Mouse (Mus musculus): ENCODE data around the gene Tex29.
"Not testable (repeated sequence)": the region's sequence is repeated elsewhere in the genome, so short reads cannot be mapped to it uniquely, and the experiment has no call there.

Tex29 gene

GRCm38 (mm10) chr8:11831939-11832338 lies 8.3 kb upstream of the Tex29 start:
- no peak for DNase-seq (ENCODE audit: low spot score)

GRCm38 (mm10) chr8:11833157-11833556 lies 7.1 kb upstream of the Tex29 start:
- no peak for DNase-seq (ENCODE audit: low spot score)

GRCm38 (mm10) chr8:11834200-11834599 lies 6.1 kb upstream of the Tex29 start:
- no peak for DNase-seq (ENCODE audit: low spot score)

- DNase-seq (ENCODE audit: low spot score) = no peak
These were observed 5.6 kb upstream of the Tex29 start for GRCm38 (mm10) chr8:11834691-11835090.

GRCm38 (mm10) chr8:11841571-11841970 lies 1.3 kb downstream of the Tex29 start:
- DNase-seq (ENCODE audit: low spot score) = no peak

- DNase-seq (ENCODE audit: low spot score) = no peak
These were observed 2.5 kb downstream of the Tex29 start for GRCm38 (mm10) chr8:11842757-11843156.

- DNase-seq (ENCODE audit: low spot score) = no peak
These were observed 3.5 kb downstream of the Tex29 start for GRCm38 (mm10) chr8:11843677-11844315.

- DNase-seq (ENCODE audit: low spot score) = no peak
These were observed 4.0 kb downstream of the Tex29 start for GRCm38 (mm10) chr8:11844316-11844685.

- no peak for DNase-seq (ENCODE audit: low spot score)
These were observed 6.5 kb downstream of the Tex29 start for GRCm38 (mm10) chr8:11846807-11847206.

- no peak for DNase-seq (ENCODE audit: low spot score)
These were observed 27.6 kb downstream of the Tex29 start for GRCm38 (mm10) chr8:11867832-11868231.

- not testable (repeated sequence) for DNase-seq (ENCODE audit: low spot score)
These were observed 34.0 kb downstream of the Tex29 start for GRCm38 (mm10) chr8:11874227-11874626.

GRCm38 (mm10) chr8:11884646-11885045 lies 44.4 kb downstream of the Tex29 start:
- DNase-seq (ENCODE audit: low spot score) = no peak

- no peak for DNase-seq (ENCODE audit: low spot score)
These were observed 45.8 kb downstream of the Tex29 start for GRCm38 (mm10) chr8:11885881-11886699.

GRCm38 (mm10) chr8:11886824-11887223 lies 46.5 kb downstream of the Tex29 start:
- no peak for DNase-seq (ENCODE audit: low spot score)

GRCm38 (mm10) chr8:11889156-11890018 lies 49.1 kb downstream of the Tex29 start:
- DNase-seq (ENCODE audit: low spot score) = no peak

GRCm38 (mm10) chr8:11892756-11893155 lies 52.5 kb downstream of the Tex29 start:
- no peak for DNase-seq (ENCODE audit: low spot score)

- no peak for DNase-seq (ENCODE audit: low spot score)
These were observed 55.9 kb downstream of the Tex29 start for GRCm38 (mm10) chr8:11896022-11896662.

GRCm38 (mm10) chr8:11896677-11897076 lies 56.4 kb downstream of the Tex29 start:
- DNase-seq (ENCODE audit: low spot score) = no peak

GRCm38 (mm10) chr8:11898814-11899213 lies 58.5 kb downstream of the Tex29 start:
- no peak for DNase-seq (ENCODE audit: low spot score)
